Mouse (Mus musculus) thymus, postnatal 14 days (tissue): ENCODE results near the gene Btnl9.
"Not testable (repeated sequence)": the region's sequence is repeated elsewhere in the genome, so short reads cannot be mapped to it uniquely, and the experiment has no call there.

Experiments used
- DNase-seq: peaks from one replicate; pipeline ENCODE4 v3.0.0; 2021

Btnl9 gene

DNA sequence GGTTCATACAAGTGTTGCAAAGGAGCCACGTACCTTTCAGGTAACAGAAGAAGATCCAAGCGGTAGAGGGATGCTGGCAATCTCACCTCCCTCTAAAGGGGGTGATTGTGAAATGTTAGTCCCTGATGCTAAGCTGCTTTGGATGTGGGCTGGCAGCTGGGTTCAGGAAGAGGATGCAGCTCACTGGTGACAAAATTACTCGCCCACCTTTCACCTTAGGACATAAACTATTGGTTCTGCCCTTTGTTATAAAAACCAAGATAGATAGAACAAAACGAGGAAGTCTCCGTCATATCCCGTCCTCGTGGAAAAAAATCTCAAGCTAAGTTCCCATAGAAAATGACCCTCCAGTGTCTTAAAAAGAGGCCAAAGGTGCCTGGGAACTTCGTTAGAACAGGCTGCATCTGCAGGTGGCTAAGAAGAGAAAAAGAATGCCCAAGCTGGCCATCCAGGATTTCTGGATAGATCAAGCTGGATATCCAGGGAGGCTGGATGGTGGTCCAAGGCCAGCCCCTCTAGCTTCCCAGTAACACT, at the start of gene Btnl9:
Gene Btnl9, minus strand, starts transcription at position 205 of the 534 bp plus-strand sequence.
- no peak for DNase-seq

DNA sequence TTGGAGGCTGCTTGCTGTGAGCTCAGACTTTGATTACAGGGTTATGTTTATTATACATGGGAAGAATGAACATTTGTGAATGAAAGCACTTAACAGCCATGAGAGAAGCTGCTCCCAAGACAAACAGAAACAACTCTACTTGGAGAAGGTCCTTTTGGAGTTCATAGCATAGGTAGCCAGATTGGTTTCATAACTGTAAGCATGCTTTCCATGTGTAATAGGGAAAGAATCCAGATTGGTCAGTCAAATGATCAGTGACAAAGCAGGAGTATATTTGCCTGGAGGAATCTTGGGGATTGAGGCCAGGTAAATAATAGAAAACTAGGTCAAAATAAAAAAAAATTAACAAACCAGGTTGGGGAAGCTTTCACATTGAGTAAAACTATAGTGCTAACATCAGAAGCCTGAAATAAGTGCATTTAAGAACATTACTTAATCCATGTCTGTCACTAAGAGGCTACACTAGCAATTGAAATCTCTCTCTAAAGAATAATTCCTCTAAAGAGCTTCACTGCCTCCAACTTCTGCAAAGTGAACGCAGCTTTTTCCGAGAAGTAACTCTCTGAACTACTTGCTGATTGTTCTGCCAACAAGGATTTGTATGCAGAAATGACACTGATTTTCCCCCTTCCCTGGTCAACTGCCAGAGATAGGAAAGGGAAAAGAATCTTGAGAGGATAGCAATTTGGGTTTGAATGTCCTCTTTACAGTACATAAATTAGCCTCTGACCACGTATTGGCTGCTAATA, 48.7 kb upstream of the Btnl9 start:
- DNase-seq = no peak

DNA sequence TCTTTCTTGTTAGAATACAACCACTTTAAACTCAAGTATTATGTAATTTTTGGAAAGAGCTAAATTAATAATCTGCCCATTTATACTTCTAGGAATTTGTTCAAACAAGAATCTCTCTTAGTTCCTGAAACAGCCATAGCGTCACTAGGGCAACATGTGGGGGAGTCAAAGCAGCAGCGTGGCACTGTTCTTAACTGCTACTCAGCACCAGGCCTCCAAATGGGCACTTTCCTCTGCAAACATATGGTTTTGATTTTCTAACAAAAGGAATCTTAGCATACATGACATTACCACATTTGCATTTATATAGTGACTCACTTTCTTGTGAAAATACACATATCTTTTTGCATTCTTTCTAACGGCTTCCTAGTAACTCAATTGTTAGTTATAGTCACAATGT, 45.8 kb upstream of the Btnl9 start:
- DNase-seq = no peak

DNA sequence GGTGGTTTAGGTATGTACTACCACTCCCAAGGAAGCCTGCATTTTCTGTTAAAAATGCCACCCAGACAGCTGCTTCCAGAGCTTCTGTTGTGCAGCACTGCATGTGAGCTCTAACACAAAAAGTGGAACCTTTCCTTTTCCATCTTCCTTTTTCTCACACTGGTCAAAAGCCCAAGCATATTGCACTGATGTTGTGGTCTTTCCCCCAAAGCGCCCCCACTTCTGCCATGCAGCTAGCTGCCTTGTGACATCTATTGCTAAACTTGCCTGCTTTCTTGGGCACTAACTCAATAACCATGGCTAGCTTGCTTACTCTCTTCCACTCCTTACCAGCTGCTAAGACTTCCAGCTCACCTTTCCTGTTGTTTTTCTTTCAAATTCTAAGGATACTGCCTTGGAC, 37.5 kb upstream of the Btnl9 start:
- DNase-seq = no peak

GRCm38 (mm10) chr11:49219271-49219670, 32.3 kb upstream of the Btnl9 start:
- DNase-seq = no peak

GRCm38 (mm10) chr11:49213505-49213904, 26.5 kb upstream of the Btnl9 start:
- no peak for DNase-seq

GRCm38 (mm10) chr11:49212577-49212976, 25.6 kb upstream of the Btnl9 start:
- DNase-seq = no peak

GRCm38 (mm10) chr11:49207495-49207894, 20.5 kb upstream of the Btnl9 start:
- DNase-seq = no peak

GRCm38 (mm10) chr11:49205080-49205590, 18.2 kb upstream of the Btnl9 start:
- DNase-seq = no peak

DNA sequence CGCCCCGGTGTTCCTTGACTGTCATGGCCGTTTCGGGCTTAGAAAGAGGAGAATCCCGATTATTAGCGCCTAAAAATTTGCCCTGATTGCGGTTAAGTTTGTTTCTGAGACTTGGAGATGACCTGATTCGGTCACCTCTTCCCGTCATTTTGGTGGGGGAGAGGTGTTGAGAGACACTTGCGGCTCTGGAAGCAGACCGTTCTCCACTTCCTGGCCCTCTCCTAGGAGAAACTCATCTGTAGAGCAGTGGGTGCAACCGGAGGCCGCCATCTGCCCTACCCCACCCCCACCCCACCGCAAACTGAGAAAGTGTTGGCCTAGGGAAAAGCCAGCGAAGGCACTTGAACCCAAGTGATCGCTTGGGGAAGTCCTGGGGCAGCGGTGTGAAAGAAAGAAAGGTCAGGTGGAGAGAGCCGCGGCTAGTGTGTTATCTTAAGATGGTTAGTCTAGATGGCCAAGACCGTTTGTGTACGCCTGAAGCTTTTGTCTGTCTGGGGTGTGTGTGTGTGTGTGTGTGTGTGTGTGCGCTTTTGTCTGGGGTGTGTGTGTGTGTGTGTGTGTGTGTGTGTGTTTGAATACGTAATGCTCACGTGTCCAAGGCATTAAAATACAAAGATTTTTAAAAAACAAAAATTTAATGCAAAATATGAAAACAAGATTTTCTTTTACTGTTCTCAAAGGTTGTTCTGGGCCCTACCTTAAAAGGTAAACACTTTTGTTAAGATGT, 17.0 kb upstream of the Btnl9 start:
- peak; percentile 60 for DNase-seq

- DNase-seq = peak; percentile 92
Observed at GRCm38 (mm10) chr11:49203129-49203768, 16.3 kb upstream of the Btnl9 start, which contains the start of gene Zfp62. Gene Zfp62, plus strand, starts transcription at chr11:49203292.

DNA sequence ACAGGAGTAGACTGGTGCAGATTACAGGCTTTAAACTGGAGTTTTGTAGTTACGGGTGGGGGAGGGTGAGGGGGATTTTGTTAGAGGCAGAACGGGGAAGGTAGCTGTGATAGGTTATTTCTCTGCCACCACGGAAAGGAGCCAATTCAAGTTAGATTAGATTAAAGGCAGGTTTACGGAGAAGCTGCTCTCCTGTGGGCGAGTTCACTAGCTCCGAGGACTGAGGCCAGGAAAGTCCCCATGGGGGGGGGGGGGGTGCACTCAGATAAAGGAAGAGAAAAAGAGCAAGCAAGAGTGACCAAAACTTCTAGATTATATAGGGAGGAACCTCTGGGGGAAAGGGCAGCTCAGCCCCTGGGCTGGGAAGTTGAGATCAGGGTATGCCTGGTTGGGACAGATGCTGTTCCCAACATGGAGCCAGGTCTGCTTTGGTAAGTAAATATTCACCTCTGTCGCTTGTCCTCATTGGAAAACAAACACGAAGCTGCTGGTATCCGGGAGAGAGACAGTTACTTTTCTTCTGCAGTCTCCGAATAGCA, 15.6 kb upstream of the Btnl9 start:
- peak; percentile 13 for DNase-seq

GRCm38 (mm10) chr11:49202071-49202470, 15.1 kb upstream of the Btnl9 start:
- DNase-seq = no peak

- DNase-seq = no peak
Observed at GRCm38 (mm10) chr11:49201142-49201541, 14.2 kb upstream of the Btnl9 start.

GRCm38 (mm10) chr11:49200666-49201065, 13.7 kb upstream of the Btnl9 start:
- DNase-seq = no peak

- DNase-seq = peak; percentile 50
Observed at GRCm38 (mm10) chr11:49195819-49196322, 8.9 kb upstream of the Btnl9 start.

- DNase-seq = not testable (repeated sequence)
Observed at GRCm38 (mm10) chr11:49194771-49195170, 7.8 kb upstream of the Btnl9 start.

- no peak for DNase-seq
Observed at GRCm38 (mm10) chr11:49191083-49191482, 4.1 kb upstream of the Btnl9 start.

- DNase-seq = peak; percentile 82
Observed at GRCm38 (mm10) chr11:49189737-49190136, 2.8 kb upstream of the Btnl9 start.

DNA sequence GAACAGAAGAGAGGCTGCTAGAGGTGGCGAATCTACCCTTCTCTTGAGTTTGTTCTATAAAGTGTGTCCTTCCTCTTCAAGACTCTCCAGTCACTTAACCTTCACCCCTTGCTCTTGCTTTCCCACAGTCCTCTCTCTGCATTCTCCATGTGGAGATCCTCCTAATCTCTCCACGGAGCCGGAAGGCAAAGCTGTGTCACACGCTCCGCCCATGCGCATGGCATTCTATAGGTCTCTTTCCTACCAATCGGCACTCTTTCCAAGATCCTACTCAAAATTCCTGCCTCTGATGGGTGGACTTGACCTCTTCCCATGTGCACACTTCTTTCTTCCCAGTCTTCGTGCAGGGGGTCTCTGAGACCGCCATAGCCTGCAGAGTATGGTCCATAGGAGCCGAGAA, 742 bp upstream of the Btnl9 start:
- DNase-seq = no peak

DNA sequence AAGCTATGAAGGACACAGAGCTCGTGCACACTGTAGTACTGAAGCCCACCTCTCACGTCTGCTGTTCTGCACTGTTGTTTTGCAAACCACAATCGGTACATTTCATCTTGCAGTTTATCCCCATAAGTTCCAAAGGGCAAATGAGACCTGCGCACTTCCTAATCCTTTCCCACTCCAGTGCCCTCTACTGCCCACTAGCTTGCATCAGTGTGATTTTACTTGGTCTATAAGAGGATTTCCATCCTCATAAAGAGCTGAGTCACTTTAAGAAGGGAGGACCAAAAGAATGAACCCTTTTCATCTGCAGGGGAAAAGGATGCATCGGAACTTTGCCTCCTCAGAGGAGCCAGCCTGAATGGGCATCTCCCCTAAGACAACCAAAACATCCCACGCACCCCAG, 507 bp downstream of the Btnl9 start:
- DNase-seq = no peak

DNA sequence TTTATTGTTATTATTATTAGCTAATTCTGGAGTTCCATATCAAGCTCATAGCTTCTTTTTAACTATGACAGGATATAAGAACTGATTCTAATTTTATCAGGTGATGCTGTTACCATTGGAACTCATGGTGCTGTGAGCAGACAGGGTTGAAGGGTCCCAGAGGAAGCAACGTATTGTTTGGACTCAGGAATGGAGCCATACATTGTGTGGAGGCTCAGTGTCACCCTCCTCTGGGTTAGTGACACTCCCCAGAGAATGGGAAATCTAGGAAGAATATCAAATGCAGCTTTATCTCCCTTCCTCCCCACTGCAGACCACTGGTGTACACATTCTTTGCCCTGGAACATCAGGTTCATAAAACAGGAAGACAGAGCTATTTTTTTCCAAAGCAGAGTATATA, 3.8 kb downstream of the Btnl9 start:
- no peak for DNase-seq
